Mouse (Mus musculus) cerebral cortex, adult 2 months (tissue): ENCODE results near the gene Gm13124.

ENCODE experiments used
- WGBS: fragments of 180-500 bp; shearing (Covaris S2); methylation state at CpG from one replicate; pipeline ENCODE4 v1.1.7; 2018; 5-methylcytosine and 5-hydroxymethylcytosine counted together

Gm13124 gene

GRCm38 (mm10) chr4:144565034-144565433 lies at the start of gene Gm13124:
Gene Gm13124 (minus strand): TSS chr4:144565134.
- 100% methylated on average over 1 of the region's 1 CpGs for WGBS

GRCm38 (mm10) chr4:144614586-144614985 lies 49.7 kb upstream of the Gm13124 start:
- 69% methylated on average over 1 of the region's 1 CpGs for WGBS

GRCm38 (mm10) chr4:144613407-144613806 lies 48.5 kb upstream of the Gm13124 start, which contains the start of gene Aadacl4:
Gene Aadacl4 (plus strand): TSS chr4:144613707.
- WGBS = 56% methylated on average over 1 of the region's 1 CpGs

- 87% methylated on average over 13 of the region's 16 CpGs for WGBS
Observed at GRCm38 (mm10) chr4:144586207-144586606, 21.3 kb upstream of the Gm13124 start.

- WGBS = 54% methylated on average over 2 of the region's 2 CpGs
Observed at GRCm38 (mm10) chr4:144561205-144561604, 3.7 kb downstream of the Gm13124 start.

GRCm38 (mm10) chr4:144545339-144545738 lies 19.6 kb downstream of the Gm13124 start:
- 93% methylated on average over 13 of the region's 13 CpGs for WGBS

GRCm38 (mm10) chr4:144544689-144545088 lies 20.2 kb downstream of the Gm13124 start:
- 67% methylated on average over 1 of the region's 1 CpGs for WGBS

- 77% methylated on average over 5 of the region's 5 CpGs for WGBS
Observed at GRCm38 (mm10) chr4:144519522-144519921, 45.4 kb downstream of the Gm13124 start, which contains the start of gene 9430007A20Rik. Gene 9430007A20Rik (plus strand): TSS chr4:144519822.

GRCm38 (mm10) chr4:144506518-144506917 lies 58.4 kb downstream of the Gm13124 start:
- WGBS = 91% methylated on average over 1 of the region's 1 CpGs
